Mouse (Mus musculus): ENCODE data around the gene Akip1. TPM values are rescaled to one million over a fixed set of nuclear protein-coding genes. Genes with fewer than 3 reads are reported as not detected.

Akip1 gene
- polyA plus RNA-seq, 1 experiment = 29.0 TPM

DNA sequence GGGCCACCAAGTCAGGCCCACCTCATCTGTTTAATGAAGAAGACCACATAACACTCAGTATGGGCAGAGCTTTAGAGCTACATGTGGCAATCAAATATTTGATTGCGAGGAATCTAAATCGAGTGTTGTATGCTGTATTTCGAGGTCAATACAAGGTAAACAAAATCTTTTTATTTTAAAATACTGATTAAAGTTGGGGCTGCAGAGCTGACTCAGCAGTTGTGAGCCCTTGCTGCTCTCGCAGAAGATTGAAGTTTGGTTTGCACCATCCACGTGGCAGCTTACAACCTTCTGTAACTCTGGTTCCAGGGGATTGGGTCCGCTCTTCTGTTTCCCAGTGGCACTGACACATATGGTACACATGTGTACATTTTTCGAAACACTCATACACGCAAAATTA lies 50.5 kb downstream of the Akip1 start:
- H3K27ac ChIP-seq (ENCODE audit: insufficient read depth, low read depth, low read length) = no peak overlapping the region
- TF ChIP-seq POLR2A (IDR thresholded peaks at IDR 0.05; ENCODE audit: borderline replicate concordance, low read depth, low read length) (no peak), CTCF (IDR thresholded peaks at IDR 0.05; ENCODE audit: low read depth, low read length) (no peak)
- peaks cover 4% of the 10 kb centered on the region for H3K4me1 ChIP-seq (ENCODE audit: control insufficient read depth, insufficient read depth, low read length)
- H3K4me3 ChIP-seq (ENCODE audit: insufficient read depth, low read length) = no peak overlapping the region

DNA sequence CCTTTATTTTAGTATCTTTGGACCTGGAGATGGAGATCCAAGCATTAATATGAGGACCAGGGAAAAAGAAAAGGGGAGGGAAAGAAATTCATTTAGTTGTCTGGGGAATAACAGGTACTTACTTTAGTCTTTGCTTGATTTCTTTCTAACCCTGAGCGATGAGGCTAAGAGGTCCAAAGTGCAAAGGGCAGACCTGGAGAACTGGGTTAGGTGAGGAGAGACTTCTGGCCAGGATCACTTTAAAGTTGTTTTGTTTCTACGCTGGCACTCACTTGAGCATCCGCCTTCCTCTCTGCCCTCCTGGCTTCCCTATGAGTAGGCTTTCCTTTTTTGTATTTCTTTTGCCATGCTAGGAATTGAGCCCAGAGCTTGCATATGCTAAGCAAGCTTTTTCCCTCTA lies 52.8 kb downstream of the Akip1 start:
- no peak overlapping the region for H3K27ac ChIP-seq (ENCODE audit: insufficient read depth, low read depth, low read length)
- TF ChIP-seq CTCF (IDR thresholded peaks at IDR 0.05; ENCODE audit: low read depth, low read length) = no peak
- no peak for TF ChIP-seq POLR2A (IDR thresholded peaks at IDR 0.05; ENCODE audit: borderline replicate concordance, low read depth, low read length)
- no peaks in the 10 kb centered on the region for H3K4me1 ChIP-seq (ENCODE audit: control insufficient read depth, insufficient read depth, low read length)
- no peak overlapping the region for H3K4me3 ChIP-seq (ENCODE audit: insufficient read depth, low read length)

Other genes starting within 250 kb of the Akip1 start
- not detected in 2 replicates for gene Trim66, start 195.6 kb upstream of the Akip1 start, polyA plus RNA-seq (2012; ENCODE audit: insufficient read depth, insufficient read length, missing spikeins)
- gene Rpl27a, start 184.5 kb upstream of the Akip1 start, polyA plus RNA-seq (2012; ENCODE audit: insufficient read depth, insufficient read length, missing spikeins) = 238 and 334 TPM in 2 replicates
- gene St5, start 85 bp upstream of the Akip1 start, polyA plus RNA-seq (2012; ENCODE audit: insufficient read depth, insufficient read length, missing spikeins) = 1.0 and 1.2 TPM in 2 replicates
- gene BC051019, start 20.2 kb downstream of the Akip1 start, polyA plus RNA-seq (2012; ENCODE audit: insufficient read depth, insufficient read length, missing spikeins) = not detected in 2 replicates
- gene Ascl3, start 28.0 kb downstream of the Akip1 start, polyA plus RNA-seq (2012; ENCODE audit: insufficient read depth, insufficient read length, missing spikeins) = not detected in 2 replicates
- 91.0 and 101 TPM in 2 replicates for gene Tmem9b, start 49.2 kb downstream of the Akip1 start, polyA plus RNA-seq (2012; ENCODE audit: insufficient read depth, insufficient read length, missing spikeins)
- gene Nrip3, start 78.3 kb downstream of the Akip1 start, polyA plus RNA-seq (2012; ENCODE audit: insufficient read depth, insufficient read length, missing spikeins) = not detected in 2 replicates
- not detected in 2 replicates for gene Scube2, start 162.0 kb downstream of the Akip1 start, polyA plus RNA-seq (2012; ENCODE audit: insufficient read depth, insufficient read length, missing spikeins)

All from bone marrow macrophage, adult 2 months (primary cell).